Mouse (Mus musculus) CH12.LX (cell line): ENCODE measurements at regions not wholly inside any gene's neighbourhood (a gene's known extent, or its start where the extent isn't known, plus 50 kb on each side); places are given as distances from the start of the nearest gene placed in this dataset.

ENCODE experiments used
- CHD1 ChIP-seq: IDR thresholded peaks from 2 replicates; pipeline ENCODE4 v1.6.1; 2012; ENCODE audit warnings: low read depth, low read length, improper control_type of control experiment, inconsistent platforms
- CTCF ChIP-seq, 2 experiments: IDR thresholded peaks in 1 of 2; conservative IDR thresholded peaks in 1 of 2; 2 replicates each; pipeline ENCODE4 v1.5.1; 2011 to 2012; ENCODE audit warnings: low read depth in 2 of 2, low read length in 2 of 2, improper control_type of control experiment in 1 of 2, inconsistent platforms in 1 of 2, mild to moderate bottlenecking in 1 of 2, moderate library complexity in 1 of 2
- ELF1 ChIP-seq: IDR thresholded peaks from 2 replicates; pipeline ENCODE4 v1.6.1; 2014; ENCODE audit warnings: low read depth, mild to moderate bottlenecking, inconsistent platforms, low read length, improper control_type of control experiment
- EP300 ChIP-seq: IDR thresholded peaks from 2 replicates; pipeline ENCODE4 v1.6.1; 2011; ENCODE audit warnings: low read length, improper control_type of control experiment
- GABPA ChIP-seq: IDR thresholded peaks from 2 replicates; pipeline ENCODE4 v1.6.1; 2012; ENCODE audit warnings: low read depth, low read length, improper control_type of control experiment, inconsistent platforms; ENCODE audit not compliant: insufficient replicate concordance
- MXI1 ChIP-seq: IDR thresholded peaks from 2 replicates; pipeline ENCODE4 v1.6.1; 2011; ENCODE audit warnings: mild to moderate bottlenecking, low read depth, low read length, improper control_type of control experiment
- POLR2A ChIP-seq: IDR thresholded peaks from 2 replicates; pipeline ENCODE4 v1.6.1; 2011; ENCODE audit warnings: low read depth, mild to moderate bottlenecking, improper control_type of control experiment, low read length
- POLR2AphosphoS2 ChIP-seq: IDR thresholded peaks from 2 replicates; pipeline ENCODE4 v1.6.1; 2011; ENCODE audit warnings: low read depth, low read length, improper control_type of control experiment
- TCF12 ChIP-seq: IDR thresholded peaks from 2 replicates; pipeline ENCODE4 v1.6.1; 2014; ENCODE audit warnings: low read depth, mild to moderate bottlenecking, inconsistent platforms, low read length, improper control_type of control experiment
- USF1 ChIP-seq: IDR thresholded peaks from 2 replicates; pipeline ENCODE4 v1.6.1; 2014; ENCODE audit warnings: low read depth, mild to moderate bottlenecking, inconsistent platforms, low read length, improper control_type of control experiment
- ZKSCAN1 ChIP-seq: IDR thresholded peaks from 2 replicates; pipeline ENCODE4 v1.6.1; 2012; ENCODE audit warnings: low read depth, inconsistent platforms, low read length, improper control_type of control experiment, borderline replicate concordance

GRCm38 (mm10) chr7:111226026-111226656 is 143.3 kb upstream of the Eif4g2 start:
- TF ChIP-seq CTCF (conservative IDR thresholded peaks at IDR 0.05 in 1 of 2, IDR thresholded peaks at IDR 0.05 in 1 of 2; ENCODE audit: low read depth in 2 of 2, low read length in 2 of 2) (no peak), POLR2A (no peak), MXI1 (no peak), EP300 (no peak), USF1 (no peak), CHD1 (no peak), TCF12 (no peak), GABPA (no peak), POLR2AphosphoS2 (no peak), ZKSCAN1 (no peak), ELF1 (no peak)
